Mouse (Mus musculus) bone marrow, adult 2 months (tissue): ENCODE measurements around the gene Iqcn. TPM values are rescaled to one million over a fixed set of nuclear protein-coding genes. Genes with fewer than 3 reads are reported as not detected.

ENCODE experiments used
- H3K27ac ChIP-seq: fragments of 200-500 bp; 2 replicates; pipeline ENCODE4 v1.5.1; 2012; ENCODE audit warnings: low read depth, mild to moderate bottlenecking, control low read depth, inconsistent platforms, low read length; ENCODE audit not compliant: control insufficient read depth, poor library complexity, insufficient read depth
- H3K4me1 ChIP-seq: fragments of 200-500 bp; 2 replicates; pipeline ENCODE4 v1.6.1; 2011; ENCODE audit warnings: low read length; ENCODE audit not compliant: control insufficient read depth, insufficient read depth
- H3K4me3 ChIP-seq: fragments of 200-500 bp; replicated peaks from 2 replicates; pipeline ENCODE3; 2011; ENCODE audit warnings: mild to moderate bottlenecking, low read depth, low read length, control low read depth; ENCODE audit not compliant: control insufficient read depth
- CTCF ChIP-seq: fragments of 200-500 bp; IDR thresholded peaks from 2 replicates; pipeline ENCODE4 v1.5.1; 2011; ENCODE audit warnings: low read length, control low read depth; ENCODE audit not compliant: control insufficient read depth, insufficient read depth
- POLR2A ChIP-seq: fragments of 200-500 bp; IDR thresholded peaks from 2 replicates; pipeline ENCODE4 v1.6.1; 2011; ENCODE audit warnings: low read depth, mild to moderate bottlenecking, control low read depth, low read length, borderline replicate concordance; ENCODE audit not compliant: control insufficient read depth
- WGBS: fragments of 180-500 bp; shearing (Covaris S2); methylation state at CpG from one replicate; pipeline ENCODE4 v1.1.7; 2018; 5-methylcytosine and 5-hydroxymethylcytosine counted together
- polyA plus RNA-seq: library from polyadenylated mRNA; stranded (reverse); fragments of >200 nt; gene quantifications from 2 replicates; pipeline ENCODE4 v1.2.4, GENCODE M21; 2011; ENCODE audit warnings: low replicate concordance; ENCODE audit not compliant: missing spikeins, insufficient read depth, insufficient read length

Gene Iqcn
- polyA plus RNA-seq, 1 experiment, result not detected

DNA sequence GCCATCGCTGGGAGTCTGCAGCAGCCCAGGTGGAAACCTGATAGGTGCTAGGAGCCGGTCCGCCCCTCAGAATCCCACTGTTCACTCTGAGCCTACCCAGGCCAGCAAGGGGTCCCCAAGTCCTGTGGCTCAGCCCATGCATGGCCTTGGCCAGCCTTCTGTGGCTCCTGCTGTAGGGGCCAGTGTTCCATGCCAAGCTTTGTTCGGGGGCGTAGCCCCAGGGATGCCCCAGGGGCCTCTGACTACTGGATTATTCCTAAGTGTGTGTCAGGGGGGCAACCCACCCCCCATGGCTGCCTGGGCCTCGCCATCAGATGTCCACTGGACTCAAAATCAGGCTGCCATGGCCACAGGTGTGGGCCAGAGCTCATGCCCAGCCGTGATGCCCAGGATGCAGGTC, 10.7 kb downstream of the Iqcn start:
- Histone ChIP-seq H3K4me1 (no peaks in the 10 kb centered on the region), H3K27ac (no peak overlapping the region), H3K4me3 (no peak overlapping the region)
- no peak for TF ChIP-seq CTCF
- TF ChIP-seq POLR2A, result no peak
- 85% methylated on average over 7 of the region's 7 CpGs for WGBS

DNA sequence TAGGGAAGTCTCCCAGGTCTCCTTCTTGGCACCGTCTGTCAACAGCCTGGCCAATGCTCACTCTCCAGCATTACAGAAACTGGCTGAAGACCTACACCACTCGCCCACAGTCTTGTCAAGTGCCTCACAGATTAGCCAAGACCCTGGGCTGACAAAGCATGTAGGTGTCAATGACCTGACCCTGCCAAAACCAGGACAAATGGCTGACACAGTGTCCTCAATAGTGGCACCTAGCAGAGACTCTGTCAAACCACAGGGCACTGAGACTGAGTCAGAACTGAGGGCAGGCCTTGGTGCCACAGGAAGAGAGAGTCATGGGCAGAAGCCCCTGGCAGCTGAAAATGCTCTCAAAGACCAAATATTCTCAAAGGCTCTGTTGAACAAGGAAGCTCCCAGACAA, 11.8 kb downstream of the Iqcn start:
- Histone ChIP-seq H3K27ac (no peak overlapping the region), H3K4me3 (no peak overlapping the region), H3K4me1 (no peaks in the 10 kb centered on the region)
- TF ChIP-seq CTCF (no peak), POLR2A (no peak)
- WGBS, result 61% methylated on average over 2 of the region's 2 CpGs

DNA sequence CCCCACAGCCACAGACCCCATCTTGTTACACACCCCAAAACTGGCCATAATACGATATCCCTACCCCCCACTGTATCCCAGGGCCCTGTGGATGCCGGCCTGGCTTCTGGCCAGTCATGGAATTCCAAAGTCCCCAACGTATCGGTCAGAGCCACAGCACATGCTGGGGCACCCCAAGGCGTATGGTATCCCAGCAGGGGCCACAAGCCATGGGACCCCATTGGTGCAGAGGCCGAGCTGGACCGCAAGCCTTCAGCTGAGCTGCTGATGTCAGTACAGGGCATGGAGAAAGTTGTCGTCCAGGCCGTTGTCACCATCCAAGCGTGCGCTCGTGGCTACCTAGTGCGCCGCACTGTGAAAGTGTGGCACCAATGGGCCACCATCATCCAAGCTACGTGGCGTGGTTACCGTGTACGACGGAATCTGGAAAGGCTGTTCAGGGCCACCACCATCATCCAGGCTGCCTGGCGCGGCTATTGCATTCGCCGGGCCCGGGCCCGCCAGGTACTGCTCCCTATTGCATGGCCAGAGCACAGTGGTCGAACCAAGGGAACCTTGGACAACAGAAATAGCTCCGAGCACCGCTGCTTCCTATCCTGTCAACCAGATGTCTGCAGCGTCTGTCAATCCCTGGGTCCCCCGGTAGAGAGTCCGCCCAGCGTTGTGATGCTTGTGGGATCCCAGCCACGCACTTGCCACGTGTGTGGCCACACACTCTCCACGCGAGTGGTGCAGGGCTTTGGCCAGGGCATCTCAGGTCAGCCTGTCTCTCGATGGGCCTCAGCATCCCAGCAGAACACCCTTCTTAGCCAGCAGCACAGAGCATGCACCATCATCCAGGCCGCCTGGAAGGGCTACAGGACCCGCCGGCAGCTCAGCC, 13.5 kb downstream of the Iqcn start:
- H3K4me1 ChIP-seq, result no peaks in the 10 kb centered on the region
- 87% methylated on average over 40 of the region's 40 CpGs for WGBS
- H3K27ac ChIP-seq, result no peak overlapping the region
- TF ChIP-seq CTCF (no peak), POLR2A (no peak)
- H3K4me3 ChIP-seq, result no peak overlapping the region

DNA sequence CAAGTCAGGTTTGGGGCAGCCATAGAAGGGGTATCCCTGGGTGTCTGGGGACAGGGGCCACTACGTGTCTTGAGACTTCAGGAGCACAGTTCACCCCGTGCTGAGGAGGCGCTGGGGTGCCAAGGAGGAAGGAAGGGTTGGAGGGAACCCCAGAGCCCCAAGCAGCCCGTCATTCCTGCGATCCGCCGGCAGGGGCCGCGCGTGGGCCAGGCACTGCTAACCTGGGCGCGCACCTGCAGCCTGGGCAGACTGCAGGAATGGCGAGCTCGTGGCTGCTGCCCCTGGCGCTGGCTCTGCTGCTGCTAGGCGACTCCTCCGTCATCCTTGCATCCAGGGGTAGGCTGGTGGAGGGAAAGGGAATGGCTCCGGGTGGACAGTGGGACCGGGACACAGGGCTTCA, 15.0 kb downstream of the Iqcn start, which contains the start of gene Gm3336:
TSS of gene Gm3336 (plus strand) at position 247 of the 400 bp plus-strand sequence.
- Histone ChIP-seq H3K4me1 (no peaks in the 10 kb centered on the region), H3K4me3 (no peak within 1 kb of the TSS), H3K27ac (no peak within 1 kb of the TSS; the same call in 1 of the 2 replicates)
- 2% methylated on average over 19 of the region's 19 CpGs for WGBS
- no peak; the same call in 1 of the 2 replicates for TF ChIP-seq POLR2A
- peak; percentile 78 for TF ChIP-seq CTCF

DNA sequence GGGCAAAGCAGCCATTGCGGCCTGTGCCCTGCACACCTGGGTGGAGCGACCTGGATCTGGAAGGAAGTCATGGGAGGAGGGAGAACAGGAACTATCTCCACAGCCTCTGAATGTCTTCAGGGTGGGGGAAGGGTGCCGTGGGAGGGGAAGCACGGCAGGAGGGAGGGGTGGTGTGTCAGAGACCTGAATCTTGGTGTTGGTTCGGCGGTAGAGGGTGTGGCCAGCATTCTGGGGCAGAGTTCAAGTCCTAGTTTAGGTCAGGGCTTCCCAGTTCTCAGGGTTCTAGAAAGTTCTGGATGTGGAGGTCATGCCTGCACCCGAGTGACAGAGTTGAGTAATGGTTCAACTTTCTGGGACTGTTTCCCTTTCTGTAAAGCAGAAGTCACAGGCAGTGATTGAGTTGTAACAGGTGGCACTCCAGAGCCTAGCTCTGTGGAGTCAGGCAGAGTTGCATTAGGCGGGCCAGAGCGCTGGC, 16.6 kb downstream of the Iqcn start:
- no peak overlapping the region for H3K27ac ChIP-seq
- WGBS, result 21% methylated on average over 9 of the region's 9 CpGs
- H3K4me1 ChIP-seq, result no peaks in the 10 kb centered on the region
- no peak overlapping the region for H3K4me3 ChIP-seq
- TF ChIP-seq CTCF, result no peak
- no peak for TF ChIP-seq POLR2A

DNA sequence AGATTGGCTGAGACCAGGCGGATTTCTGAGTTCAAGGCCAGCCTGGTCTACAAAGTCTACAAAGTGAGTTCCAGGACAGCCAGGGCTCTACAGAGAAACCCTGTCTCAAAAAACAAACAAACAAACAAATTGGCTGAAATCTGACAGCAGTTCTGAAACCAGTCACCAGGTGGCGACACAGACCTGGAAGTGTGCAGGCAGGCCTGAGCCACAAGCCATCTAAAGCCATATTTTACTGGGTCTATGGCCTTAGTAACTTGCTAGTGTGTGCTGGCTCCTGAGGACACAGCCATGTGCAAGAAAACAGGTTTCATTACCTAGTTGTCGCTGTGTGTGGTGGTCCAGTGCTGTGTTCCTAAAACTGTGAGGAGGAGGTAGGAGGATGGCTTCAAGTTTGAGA, 17.5 kb downstream of the Iqcn start:
- WGBS, result 8% methylated on average over 3 of the region's 3 CpGs
- no peak overlapping the region for H3K27ac ChIP-seq
- TF ChIP-seq CTCF (peak; percentile 96), POLR2A (no peak)
- no peaks in the 10 kb centered on the region for H3K4me1 ChIP-seq
- H3K4me3 ChIP-seq, result no peak overlapping the region

DNA sequence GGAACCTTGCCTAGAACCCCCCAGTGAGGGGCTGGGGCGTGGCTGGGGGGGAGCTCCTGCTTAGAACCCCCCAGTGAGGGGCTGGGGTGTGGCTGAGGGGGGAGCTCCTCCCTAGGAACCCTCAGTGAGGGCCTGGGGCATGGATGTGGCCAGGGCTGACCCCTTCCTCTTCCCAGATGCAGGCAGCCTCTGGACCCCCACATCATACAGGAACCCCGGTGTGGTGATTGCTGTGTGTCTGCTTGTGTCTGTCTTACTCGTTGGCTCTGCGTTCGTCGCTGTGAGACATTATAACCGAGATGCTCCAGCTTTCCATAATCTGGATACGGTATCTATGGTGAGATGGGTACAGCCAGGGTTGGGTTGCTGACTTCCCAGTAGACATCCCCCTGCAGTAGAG, 18.3 kb downstream of the Iqcn start:
- Histone ChIP-seq H3K4me3 (no peak overlapping the region), H3K4me1 (no peaks in the 10 kb centered on the region), H3K27ac (no peak overlapping the region)
- no peak for TF ChIP-seq POLR2A
- no peak for TF ChIP-seq CTCF
- 86% methylated on average over 8 of the region's 8 CpGs for WGBS

DNA sequence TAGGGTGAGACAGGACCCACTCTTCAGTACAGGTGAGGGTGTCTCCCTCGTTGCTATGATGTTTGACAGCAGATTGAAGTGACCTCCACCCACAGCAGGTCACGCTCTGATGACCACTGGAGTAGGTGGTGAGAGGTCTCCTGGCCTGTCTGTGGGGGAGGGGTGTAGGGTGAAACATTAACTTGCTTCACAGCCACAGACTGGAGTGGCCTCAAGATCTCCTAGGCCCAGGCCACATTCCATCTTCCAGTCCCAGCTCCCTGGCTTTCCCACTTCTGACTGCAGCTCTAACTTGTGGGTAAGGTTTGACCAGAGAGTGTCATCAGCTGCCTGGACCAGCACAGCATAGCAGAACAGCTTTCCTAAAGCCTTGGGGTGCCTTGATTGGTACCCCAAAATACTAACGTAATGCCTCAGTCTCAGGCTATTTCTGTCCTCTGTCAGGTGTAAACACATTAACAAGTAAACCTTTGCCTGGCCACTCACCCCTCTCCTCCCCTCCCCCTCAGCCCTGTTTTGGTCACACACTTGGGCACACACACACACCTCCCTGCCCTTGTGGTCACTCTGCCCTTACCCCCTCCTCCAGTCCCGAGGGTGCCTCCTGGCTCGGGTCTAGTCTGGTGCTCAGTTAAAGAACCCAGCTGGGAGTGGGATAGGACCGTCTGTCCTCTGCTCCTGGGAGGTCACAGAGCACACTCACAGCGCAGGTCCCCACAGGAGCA, 20.4 kb downstream of the Iqcn start, which contains the start of gene Pde4c:
TSS of gene Pde4c (plus strand) at position 235 of the 725 bp plus-strand sequence.
- Histone ChIP-seq H3K27ac (no peak within 1 kb of the TSS), H3K4me3 (no peak within 1 kb of the TSS), H3K4me1 (no peaks in the 10 kb centered on the region)
- WGBS, result 68% methylated on average over 7 of the region's 7 CpGs
- TF ChIP-seq CTCF (no peak), POLR2A (no peak)
